Mouse (Mus musculus): ENCODE measurements at regions not wholly inside any gene's neighbourhood (a gene's known extent, or its start where the extent isn't known, plus 50 kb on each side); places are given as distances from the start of the nearest gene placed in this dataset.

DNA sequence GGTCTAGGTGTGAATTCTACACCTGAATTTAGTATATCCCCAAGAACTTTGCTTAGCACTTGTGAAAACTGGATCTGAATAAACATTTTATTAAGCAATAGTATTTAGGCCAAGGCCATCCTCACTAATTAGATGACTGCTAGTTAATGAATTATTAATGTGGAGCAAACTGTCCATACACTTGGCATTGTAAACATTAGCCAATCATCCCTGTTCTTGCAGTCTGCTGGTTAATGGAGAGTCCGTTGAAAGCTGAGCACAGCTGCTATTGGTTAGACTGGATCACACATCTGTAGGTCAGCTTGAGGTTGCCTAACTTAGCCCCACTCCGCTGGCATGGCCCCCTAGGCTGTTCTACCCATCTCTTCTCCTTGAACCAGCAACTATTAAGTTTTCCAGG, 826.2 kb upstream of the 4930452B06Rik start:
- DNase-seq = no peak
- Histone ChIP-seq H3K27me3 (ENCODE audit: control insufficient read depth, insufficient read depth, low read length) (no peaks in the 10 kb centered on the region), H3K4me1 (ENCODE audit: control insufficient read depth, insufficient read depth, low read length) (no peaks in the 10 kb centered on the region), H3K27ac (ENCODE audit: insufficient read depth, low read length) (no peak overlapping the region), H3K4me3 (replicated peaks; ENCODE audit: insufficient read depth, low read depth, low read length) (no peak overlapping the region)
- TF ChIP-seq POLR2A (IDR thresholded peaks at IDR 0.05; ENCODE audit: borderline replicate concordance, insufficient read depth, low read length) (no peak), CTCF (IDR thresholded peaks at IDR 0.05; ENCODE audit: borderline replicate concordance, insufficient read depth, low read depth, low read length) (no peak)
- 78% methylated on average over 2 of the region's 2 CpGs for WGBS

DNA sequence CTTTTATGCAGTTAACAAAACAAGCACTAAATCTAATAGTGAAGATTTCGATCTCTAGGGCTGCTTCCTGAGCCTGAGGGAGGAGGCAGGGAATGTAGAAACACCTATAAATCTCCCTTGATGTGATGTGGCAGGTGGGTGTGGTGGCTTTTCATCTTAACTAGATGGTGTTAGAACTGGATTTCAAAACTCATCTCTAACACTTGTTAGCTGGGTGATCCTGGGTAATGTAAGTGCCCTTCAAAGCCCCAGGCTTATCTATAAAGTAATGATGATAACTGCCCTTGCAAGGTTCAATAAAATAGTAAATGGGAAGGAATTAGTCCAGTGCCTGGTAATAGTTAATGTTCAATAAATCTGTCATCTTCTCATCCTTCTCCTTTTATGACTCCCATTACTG, 822.5 kb upstream of the 4930452B06Rik start:
- Histone ChIP-seq H3K4me3 (replicated peaks; ENCODE audit: insufficient read depth, low read depth, low read length) (no peak overlapping the region), H3K4me1 (ENCODE audit: control insufficient read depth, insufficient read depth, low read length) (no peaks in the 10 kb centered on the region), H3K27ac (ENCODE audit: insufficient read depth, low read length) (no peak overlapping the region), H3K27me3 (ENCODE audit: control insufficient read depth, insufficient read depth, low read length) (no peaks in the 10 kb centered on the region)
- 46% methylated on average over 1 of the region's 1 CpGs for whole genome bisulfite sequencing
- no peak for DNase-seq
- no peak for TF ChIP-seq CTCF (IDR thresholded peaks at IDR 0.05; ENCODE audit: borderline replicate concordance, insufficient read depth, low read depth, low read length)
- TF ChIP-seq POLR2A (IDR thresholded peaks at IDR 0.05; ENCODE audit: borderline replicate concordance, insufficient read depth, low read length) = no peak

DNA sequence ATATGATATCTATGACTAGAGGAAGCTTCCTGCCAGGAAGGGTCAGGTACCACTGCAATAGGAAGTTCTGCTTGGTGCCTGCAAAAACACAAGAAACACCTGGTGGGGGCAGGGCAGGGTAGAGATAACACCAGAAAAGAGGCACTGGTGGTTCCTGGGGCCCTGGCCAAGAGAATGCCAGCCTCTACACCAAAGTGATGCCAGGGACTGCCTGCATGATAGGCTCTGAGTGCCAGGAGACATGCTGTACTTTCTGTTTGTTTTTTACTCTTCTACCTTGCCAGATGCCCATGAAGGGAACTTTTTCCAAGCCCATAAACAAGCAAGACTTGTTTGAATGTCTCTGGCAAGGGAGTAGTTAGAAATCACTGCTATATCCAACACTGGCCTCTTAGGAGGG, 812.9 kb upstream of the 4930452B06Rik start:
- Histone ChIP-seq H3K27me3 (ENCODE audit: control insufficient read depth, insufficient read depth, low read length) (no peaks in the 10 kb centered on the region), H3K27ac (ENCODE audit: insufficient read depth, low read length) (no peak overlapping the region), H3K4me1 (ENCODE audit: control insufficient read depth, insufficient read depth, low read length) (peaks cover 5% of the 10 kb centered on the region), H3K4me3 (replicated peaks; ENCODE audit: insufficient read depth, low read depth, low read length) (no peak overlapping the region)
- TF ChIP-seq POLR2A (IDR thresholded peaks at IDR 0.05; ENCODE audit: borderline replicate concordance, insufficient read depth, low read length) = no peak
- TF ChIP-seq CTCF (IDR thresholded peaks at IDR 0.05; ENCODE audit: borderline replicate concordance, insufficient read depth, low read depth, low read length) = no peak
- no peak for DNase-seq

GRCm38 (mm10) chr14:9475169-9475568, 809.1 kb upstream of the 4930452B06Rik start:
- Histone ChIP-seq H3K4me3 (replicated peaks; ENCODE audit: insufficient read depth, low read depth, low read length) (no peak overlapping the region), H3K4me1 (ENCODE audit: control insufficient read depth, insufficient read depth, low read length) (peaks cover 5% of the 10 kb centered on the region), H3K27ac (ENCODE audit: insufficient read depth, low read length) (no peak overlapping the region; the same call in 1 of the 2 replicates), H3K27me3 (ENCODE audit: control insufficient read depth, insufficient read depth, low read length) (no peaks in the 10 kb centered on the region)
- TF ChIP-seq CTCF (IDR thresholded peaks at IDR 0.05; ENCODE audit: borderline replicate concordance, insufficient read depth, low read depth, low read length) (no peak), POLR2A (IDR thresholded peaks at IDR 0.05; ENCODE audit: borderline replicate concordance, insufficient read depth, low read length) (no peak)
- WGBS = 27% methylated on average over 7 of the region's 7 CpGs
- DNase-seq = peak in 1 of 2 experiments; percentile 19

DNA sequence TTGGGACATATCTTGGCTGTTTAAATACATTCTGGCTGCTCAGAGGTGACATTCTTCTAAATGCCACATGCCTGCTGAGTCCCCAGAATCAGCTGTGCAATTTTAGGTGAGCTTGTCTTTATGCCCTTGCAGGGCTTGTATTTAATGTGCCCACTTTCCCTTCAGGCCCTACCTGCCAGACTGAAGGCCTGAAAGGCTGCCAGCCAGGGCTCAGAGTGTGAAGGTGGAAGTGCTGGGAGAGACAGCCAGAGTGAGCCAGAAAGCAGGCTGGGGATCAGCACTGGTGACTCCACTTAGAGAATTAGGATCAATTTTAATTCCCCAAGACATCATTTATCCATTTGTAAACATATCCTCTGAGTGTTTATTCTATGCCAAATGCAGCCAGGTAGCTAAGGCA, 803.6 kb upstream of the 4930452B06Rik start:
- H3K4me3 ChIP-seq (replicated peaks; ENCODE audit: insufficient read depth, low read depth, low read length) = no peak overlapping the region
- H3K27ac ChIP-seq (ENCODE audit: insufficient read depth, low read length) = no peak overlapping the region
- no peak for TF ChIP-seq CTCF (IDR thresholded peaks at IDR 0.05; ENCODE audit: borderline replicate concordance, insufficient read depth, low read depth, low read length)
- no peaks in the 10 kb centered on the region for H3K27me3 ChIP-seq (ENCODE audit: control insufficient read depth, insufficient read depth, low read length)
- H3K4me1 ChIP-seq (ENCODE audit: control insufficient read depth, insufficient read depth, low read length) = no peaks in the 10 kb centered on the region
- DNase-seq = no peak

DNA sequence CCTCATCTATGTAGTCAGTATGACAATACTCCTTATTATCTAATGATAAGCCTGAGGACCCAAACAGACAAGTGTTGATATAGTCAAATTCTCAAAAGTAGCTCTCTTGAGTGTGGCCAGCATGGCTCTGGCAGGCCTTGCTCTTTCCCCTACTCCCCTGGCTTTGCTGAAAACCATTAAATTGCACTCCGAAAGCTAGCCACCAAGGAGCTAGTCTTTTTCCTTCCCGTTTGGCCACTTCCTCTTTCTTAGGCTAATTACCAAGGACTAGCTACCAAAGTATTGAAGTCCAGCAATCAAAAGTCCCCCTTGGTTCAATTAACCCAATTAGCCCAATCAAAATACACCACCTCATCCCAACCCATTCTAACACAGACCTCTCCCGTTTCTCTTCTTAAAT, 802.6 kb upstream of the 4930452B06Rik start:
- no peak overlapping the region for H3K27ac ChIP-seq (ENCODE audit: insufficient read depth, low read length)
- DNase-seq = no peak
- WGBS = 96% methylated on average over 3 of the region's 3 CpGs
- no peak overlapping the region for H3K4me3 ChIP-seq (replicated peaks; ENCODE audit: insufficient read depth, low read depth, low read length)
- H3K27me3 ChIP-seq (ENCODE audit: control insufficient read depth, insufficient read depth, low read length) = no peaks in the 10 kb centered on the region
- H3K4me1 ChIP-seq (ENCODE audit: control insufficient read depth, insufficient read depth, low read length) = no peaks in the 10 kb centered on the region
- TF ChIP-seq CTCF (IDR thresholded peaks at IDR 0.05; ENCODE audit: borderline replicate concordance, insufficient read depth, low read depth, low read length) (no peak), POLR2A (IDR thresholded peaks at IDR 0.05; ENCODE audit: borderline replicate concordance, insufficient read depth, low read length) (no peak)

DNA sequence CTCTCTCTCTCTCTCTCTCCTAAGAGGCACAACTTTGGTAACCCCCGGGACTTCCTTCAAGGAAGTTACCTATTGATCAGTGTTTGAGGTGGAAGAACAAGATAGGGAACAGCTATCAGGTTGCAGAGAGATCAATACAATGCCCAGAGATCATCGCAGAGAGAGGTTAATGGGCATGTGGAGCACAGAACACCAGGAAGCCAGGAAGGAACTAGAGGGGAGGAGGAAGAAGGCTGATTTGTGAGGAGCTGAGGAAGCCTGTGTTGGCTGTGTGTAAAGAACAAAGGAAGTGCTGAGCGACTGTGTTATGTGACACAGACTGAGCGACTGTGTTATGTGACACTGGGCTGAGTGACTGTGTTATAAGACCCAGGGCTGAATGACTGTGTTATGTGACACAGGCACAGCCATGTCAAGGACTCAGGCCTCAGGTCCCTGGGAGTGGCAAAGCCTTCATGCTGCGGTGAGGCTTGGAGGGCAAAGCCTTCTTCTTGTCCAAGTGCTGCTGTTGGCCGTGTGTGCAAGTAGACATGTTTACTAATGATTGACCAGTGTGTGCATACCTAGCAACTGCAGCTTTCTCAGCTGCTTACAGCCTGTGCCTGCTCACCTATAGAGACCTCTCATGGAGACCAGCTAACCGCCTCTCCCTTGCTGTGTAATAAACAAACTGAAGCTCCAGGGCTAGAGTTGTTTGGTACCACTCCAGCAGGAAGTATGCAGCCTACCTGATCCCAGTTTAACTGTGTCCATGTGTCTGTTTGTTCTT, 801.8 kb upstream of the 4930452B06Rik start:
- DNase-seq = no peak
- WGBS = 74% methylated on average over 7 of the region's 7 CpGs
- Histone ChIP-seq H3K4me3 (replicated peaks; ENCODE audit: insufficient read depth, low read depth, low read length) (no peak overlapping the region), H3K27me3 (ENCODE audit: control insufficient read depth, insufficient read depth, low read length) (no peaks in the 10 kb centered on the region), H3K4me1 (ENCODE audit: control insufficient read depth, insufficient read depth, low read length) (no peaks in the 10 kb centered on the region), H3K27ac (ENCODE audit: insufficient read depth, low read length) (no peak overlapping the region)
- no peak for TF ChIP-seq POLR2A (IDR thresholded peaks at IDR 0.05; ENCODE audit: borderline replicate concordance, insufficient read depth, low read length)
- no peak for TF ChIP-seq CTCF (IDR thresholded peaks at IDR 0.05; ENCODE audit: borderline replicate concordance, insufficient read depth, low read depth, low read length)

GRCm38 (mm10) chr14:9460006-9460405, 794.0 kb upstream of the 4930452B06Rik start:
- WGBS = 42% methylated on average over 3 of the region's 3 CpGs
- TF ChIP-seq CTCF (IDR thresholded peaks at IDR 0.05; ENCODE audit: borderline replicate concordance, insufficient read depth, low read depth, low read length) = no peak
- Histone ChIP-seq H3K27ac (ENCODE audit: insufficient read depth, low read length) (no peak overlapping the region), H3K4me1 (ENCODE audit: control insufficient read depth, insufficient read depth, low read length) (no peaks in the 10 kb centered on the region), H3K4me3 (replicated peaks; ENCODE audit: insufficient read depth, low read depth, low read length) (no peak overlapping the region), H3K27me3 (ENCODE audit: control insufficient read depth, insufficient read depth, low read length) (no peaks in the 10 kb centered on the region)
- no peak for DNase-seq
